Mouse (Mus musculus): ENCODE measurements at regions not wholly inside any gene's neighbourhood (a gene's known extent, or its start where the extent isn't known, plus 50 kb on each side); places are given as distances from the start of the nearest gene placed in this dataset.
A peak's percentile ranks its signal among the peaks of the same experiment; 100 is the strongest.

- peak; percentile 13 for DNase-seq (ENCODE audit: low spot score)
These were observed 344.2 kb upstream of the Amot start for GRCm38 (mm10) chrX:145848937-145849783.

- DNase-seq (ENCODE audit: low spot score), result no peak
These were observed 328.1 kb upstream of the Amot start for GRCm38 (mm10) chrX:145833106-145833505.

GRCm38 (mm10) chrX:145812995-145813394 lies 308.0 kb upstream of the Amot start:
- DNase-seq (ENCODE audit: low spot score), result no peak
